Mouse (Mus musculus): Measurements from ENCODE around the gene Aicda.
"Not testable (repeated sequence)": the region's sequence is repeated elsewhere in the genome, so short reads cannot be mapped to it uniquely, and the experiment has no call there.

Gene Aicda

GRCm38 (mm10) chr6:122556959-122557561 is 3.5 kb downstream of the Aicda start:
- DNase-seq: peak in 1 of 2 experiments; percentile 75

- peak; percentile 57 to 72 for DNase-seq
These were observed 6.8 kb downstream of the Aicda start for GRCm38 (mm10) chr6:122560427-122560826.

GRCm38 (mm10) chr6:122561005-122561404 is 7.4 kb downstream of the Aicda start:
- no peak for DNase-seq

GRCm38 (mm10) chr6:122562463-122562862 is 8.9 kb downstream of the Aicda start:
- peak in 1 of 2 experiments; percentile 51 for DNase-seq

GRCm38 (mm10) chr6:122565070-122565784 is 11.6 kb downstream of the Aicda start:
- no peak for DNase-seq

GRCm38 (mm10) chr6:122569113-122569512 is 15.5 kb downstream of the Aicda start:
- DNase-seq: no peak

- no peak for DNase-seq
These were observed 16.2 kb downstream of the Aicda start for GRCm38 (mm10) chr6:122569762-122570161.

GRCm38 (mm10) chr6:122570695-122571616 is 17.4 kb downstream of the Aicda start:
- peak in 1 of 2 experiments; percentile 36 for DNase-seq

GRCm38 (mm10) chr6:122571617-122571959 is 18.0 kb downstream of the Aicda start:
- no peak for DNase-seq

- not testable (repeated sequence) for DNase-seq
These were observed 21.4 kb downstream of the Aicda start for GRCm38 (mm10) chr6:122575037-122575436.

GRCm38 (mm10) chr6:122577030-122577429 is 23.4 kb downstream of the Aicda start:
- DNase-seq: no peak

GRCm38 (mm10) chr6:122579086-122579485 is 25.5 kb downstream of the Aicda start:
- DNase-seq: no peak

- no peak for DNase-seq
These were observed 37.6 kb downstream of the Aicda start for GRCm38 (mm10) chr6:122591027-122591758.

- no peak for DNase-seq
These were observed 39.3 kb downstream of the Aicda start for GRCm38 (mm10) chr6:122592905-122593304.

GRCm38 (mm10) chr6:122595637-122596036 is 42.0 kb downstream of the Aicda start:
- DNase-seq: no peak

GRCm38 (mm10) chr6:122596608-122597007 is 43.0 kb downstream of the Aicda start:
- no peak for DNase-seq

GRCm38 (mm10) chr6:122598014-122598413 is 44.4 kb downstream of the Aicda start:
- DNase-seq: no peak

- DNase-seq: peak in 1 of 2 experiments; percentile 24
These were observed 44.8 kb downstream of the Aicda start for GRCm38 (mm10) chr6:122598436-122598835.

GRCm38 (mm10) chr6:122599054-122599737 is 45.6 kb downstream of the Aicda start:
- no peak for DNase-seq

GRCm38 (mm10) chr6:122600066-122600646 is 46.6 kb downstream of the Aicda start:
- no peak for DNase-seq

- no peak for DNase-seq
These were observed 47.4 kb downstream of the Aicda start for GRCm38 (mm10) chr6:122601031-122601430.

GRCm38 (mm10) chr6:122601615-122602014 is 48.0 kb downstream of the Aicda start:
- no peak for DNase-seq
